Mouse (Mus musculus) ES-Bruce4 (cell line): ENCODE measurements around the gene Ttl. TPM values are rescaled to one million over a fixed set of nuclear protein-coding genes. Genes with fewer than 3 reads are reported as not detected.

Experiments used
- H3K27ac ChIP-seq: 2 replicates; pipeline ENCODE4 v1.5.1; 2012; ENCODE audit warnings: low read length, inconsistent platforms; ENCODE audit not compliant: insufficient read depth
- H3K27me3 ChIP-seq: 2 replicates; pipeline ENCODE4 v1.6.1; 2012; ENCODE audit warnings: mild to moderate bottlenecking, low read length, inconsistent platforms; ENCODE audit not compliant: control insufficient read depth, poor library complexity, insufficient read depth, severe bottlenecking
- H3K36me3 ChIP-seq: 2 replicates; pipeline ENCODE4 v1.6.1; 2012; ENCODE audit warnings: inconsistent platforms, mild to moderate bottlenecking, low read length, moderate library complexity; ENCODE audit not compliant: control insufficient read depth, poor library complexity, insufficient read depth, severe bottlenecking
- H3K4me1 ChIP-seq: one replicate; pipeline ENCODE4 v1.8.1; 2011; ENCODE audit warnings: low read length; ENCODE audit not compliant: control insufficient read depth, insufficient read depth
- H3K4me3 ChIP-seq: 2 replicates; pipeline ENCODE4 v1.5.1; 2011; ENCODE audit warnings: low read depth, mild to moderate bottlenecking, low read length
- H3K9ac ChIP-seq: 2 replicates; pipeline ENCODE4 v1.6.1; 2012; ENCODE audit warnings: low read depth, mild to moderate bottlenecking, inconsistent platforms; ENCODE audit not compliant: poor library complexity, severe bottlenecking
- H3K9me3 ChIP-seq: replicated peaks from 2 replicates; pipeline ENCODE4 v1.6.1; 2012; ENCODE audit warnings: mild to moderate bottlenecking, low read length, inconsistent platforms; ENCODE audit not compliant: control insufficient read depth, poor library complexity, insufficient read depth, severe bottlenecking
- CTCF ChIP-seq: IDR thresholded peaks from one replicate; pipeline ENCODE4 v1.8.1; 2011; ENCODE audit warnings: low read depth, low read length
- EP300 ChIP-seq: IDR thresholded peaks from 2 replicates; pipeline ENCODE4 v1.6.1; 2011; ENCODE audit warnings: low read depth, low read length; ENCODE audit not compliant: insufficient read depth
- POLR2A ChIP-seq: IDR thresholded peaks from one replicate; pipeline ENCODE4 v1.8.1; 2011; ENCODE audit warnings: low read length; ENCODE audit not compliant: insufficient read depth
- polyA plus RNA-seq: library from polyadenylated mRNA; stranded (reverse); fragments of >200 nt; gene quantifications from 2 replicates; pipeline ENCODE4 v1.2.4, GENCODE M21; 2011; ENCODE audit warnings: low read depth; ENCODE audit not compliant: missing spikeins, insufficient read depth, insufficient read length

Gene Ttl
- polyA plus RNA-seq, 1 experiment: 5.8 TPM

GRCm38 (mm10) chr2:129130776-129131175 lies 65.0 kb downstream of the Ttl start:
- no peaks in the 10 kb centered on the region for H3K27me3 ChIP-seq
- H3K36me3 ChIP-seq: peaks cover 29% of the 10 kb centered on the region
- H3K27ac ChIP-seq: peak overlapping the region; percentile 68
- no peaks in the 10 kb centered on the region for H3K9me3 ChIP-seq
- H3K9ac ChIP-seq: peak overlapping the region; percentile 67
- peak overlapping the region; percentile 95 for H3K4me3 ChIP-seq
- peaks cover 2% of the 10 kb centered on the region for H3K4me1 ChIP-seq
- TF ChIP-seq CTCF: no peak
- no peak for TF ChIP-seq POLR2A
- no peak for TF ChIP-seq EP300

GRCm38 (mm10) chr2:129132231-129132630 lies 66.5 kb downstream of the Ttl start:
- H3K4me1 ChIP-seq: peaks cover 2% of the 10 kb centered on the region
- TF ChIP-seq CTCF (peak; percentile 18), EP300 (no peak)
- H3K36me3 ChIP-seq: peaks cover 22% of the 10 kb centered on the region
- no peak overlapping the region for H3K9ac ChIP-seq
- no peak overlapping the region for H3K27ac ChIP-seq
- H3K4me3 ChIP-seq: no peak overlapping the region
- H3K9me3 ChIP-seq: no peaks in the 10 kb centered on the region
- H3K27me3 ChIP-seq: no peaks in the 10 kb centered on the region

GRCm38 (mm10) chr2:129133006-129133805 lies 67.5 kb downstream of the Ttl start:
- H3K4me3 ChIP-seq: no peak overlapping the region
- H3K27ac ChIP-seq: no peak overlapping the region
- no peaks in the 10 kb centered on the region for H3K27me3 ChIP-seq
- no peak for TF ChIP-seq EP300
- no peak for TF ChIP-seq POLR2A
- no peak for TF ChIP-seq CTCF
- H3K4me1 ChIP-seq: peaks cover 2% of the 10 kb centered on the region
- H3K9me3 ChIP-seq: no peaks in the 10 kb centered on the region
- peaks cover 22% of the 10 kb centered on the region for H3K36me3 ChIP-seq
- H3K9ac ChIP-seq: no peak overlapping the region

GRCm38 (mm10) chr2:129139906-129140305 lies 74.2 kb downstream of the Ttl start:
- no peak overlapping the region for H3K9ac ChIP-seq
- no peaks in the 10 kb centered on the region for H3K27me3 ChIP-seq
- TF ChIP-seq CTCF (no peak), POLR2A (no peak), EP300 (no peak)
- H3K4me1 ChIP-seq: no peaks in the 10 kb centered on the region
- H3K27ac ChIP-seq: no peak overlapping the region
- no peaks in the 10 kb centered on the region for H3K9me3 ChIP-seq
- H3K36me3 ChIP-seq: no peaks in the 10 kb centered on the region
- H3K4me3 ChIP-seq: no peak overlapping the region

Other genes starting within 250 kb of the Ttl start
- 31.7 and 32.3 TPM in 2 replicates for gene Tmem87b, start 247.8 kb upstream of the Ttl start, polyA plus RNA-seq
- 0.38 and 0.75 TPM in 2 replicates for gene Fbln7, start 203.0 kb upstream of the Ttl start, polyA plus RNA-seq
- 11.6 and 13.1 TPM in 2 replicates for gene Zc3h8, start 121.9 kb upstream of the Ttl start, polyA plus RNA-seq
- 10.8 and 12.7 TPM in 2 replicates for gene Zc3h6, start 98.5 kb upstream of the Ttl start, polyA plus RNA-seq
- gene Gm10762, start 98.2 kb upstream of the Ttl start, polyA plus RNA-seq: 0.72 and 1.8 TPM in 2 replicates
- gene Vinac1, start 17.8 kb upstream of the Ttl start, polyA plus RNA-seq: 0.15 TPM in 1 of 2 replicates, not detected in the other
- 57.1 and 64.2 TPM in 2 replicates for gene Polr1b, start 35.1 kb downstream of the Ttl start, polyA plus RNA-seq
- 43.8 and 46.5 TPM in 2 replicates for gene Chchd5, start 63.8 kb downstream of the Ttl start, polyA plus RNA-seq
- gene Slc20a1, start 132.8 kb downstream of the Ttl start, polyA plus RNA-seq: 224 and 225 TPM in 2 replicates
- gene Ckap2l, start 231.3 kb downstream of the Ttl start, polyA plus RNA-seq: 53.1 and 58.1 TPM in 2 replicates
- gene Il1a, start 244.0 kb downstream of the Ttl start, polyA plus RNA-seq: not detected in 2 replicates